Mouse (Mus musculus) WW6 (cell line): ENCODE results near the gene Slc22a13.
"Not testable (repeated sequence)": the region's sequence is repeated elsewhere in the genome, so short reads cannot be mapped to it uniquely, and the experiment has no call there.

Source experiments
- DNase-seq: peaks from one replicate; pipeline ENCODE4 v3.0.0-alpha.2; 2013; ENCODE audit warnings: low read depth, low spot score

Gene Slc22a13

DNA sequence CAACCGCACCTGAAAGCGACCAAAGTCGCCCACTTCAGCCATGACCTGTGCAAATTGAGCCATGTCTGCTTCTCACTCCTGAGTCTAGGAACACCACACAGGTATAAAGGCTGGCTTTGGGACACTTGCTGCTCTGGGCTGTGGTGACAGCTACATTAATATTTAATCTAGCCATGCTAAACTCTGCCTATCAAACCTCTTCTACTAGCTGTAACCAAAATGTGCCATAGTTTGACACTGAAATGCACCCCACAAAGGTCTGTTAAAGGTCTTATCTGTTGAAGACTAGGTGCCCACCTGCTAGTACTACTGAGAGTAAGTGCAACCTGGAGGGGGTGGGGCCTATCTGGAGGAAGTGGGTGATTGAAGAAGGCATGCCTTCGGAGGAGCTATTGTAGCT is at the start of gene Slc22a13:
Gene Slc22a13, minus strand, starts transcription at position 101 of the 400 bp plus-strand sequence.
- no peak for DNase-seq

DNA sequence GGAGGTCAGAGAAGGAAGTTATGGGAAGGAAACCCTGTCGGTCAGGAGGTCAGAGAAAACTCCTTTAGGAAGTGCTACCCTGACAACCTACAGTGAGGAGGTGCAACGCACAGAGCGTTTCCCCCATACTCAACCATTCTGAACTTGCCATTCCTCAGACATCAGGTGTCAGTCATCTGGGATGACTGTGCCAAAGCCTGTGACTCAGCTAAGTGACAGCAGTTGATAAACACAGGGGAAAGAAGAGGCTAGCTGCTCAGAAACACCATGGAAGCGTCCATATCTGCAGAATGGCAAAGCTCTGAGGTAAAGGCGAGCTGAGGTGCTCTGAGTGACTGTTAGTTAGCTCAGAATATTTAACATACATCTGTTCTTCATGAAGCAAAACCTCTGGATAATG is 49.2 kb upstream of the Slc22a13 start:
- no peak for DNase-seq

DNA sequence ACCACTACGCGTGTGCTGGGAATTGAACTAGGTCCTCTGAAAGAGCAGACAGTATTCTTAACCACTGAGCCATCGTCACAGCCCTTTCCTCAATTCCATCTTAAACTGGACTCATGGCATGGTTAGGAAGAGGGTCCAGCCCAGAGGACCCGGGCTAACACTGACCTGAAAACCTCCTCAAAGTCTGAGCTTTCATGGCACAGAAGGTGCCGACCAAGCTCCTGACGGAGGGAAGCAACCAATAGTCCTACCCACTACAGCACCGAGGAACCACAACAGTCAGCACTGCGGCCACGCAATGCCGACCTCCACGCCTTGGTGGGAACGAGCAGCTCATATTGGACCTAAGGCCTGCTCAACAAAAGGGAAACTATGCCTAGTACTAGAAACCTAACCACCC is 47.3 kb upstream of the Slc22a13 start:
- no peak for DNase-seq

DNA sequence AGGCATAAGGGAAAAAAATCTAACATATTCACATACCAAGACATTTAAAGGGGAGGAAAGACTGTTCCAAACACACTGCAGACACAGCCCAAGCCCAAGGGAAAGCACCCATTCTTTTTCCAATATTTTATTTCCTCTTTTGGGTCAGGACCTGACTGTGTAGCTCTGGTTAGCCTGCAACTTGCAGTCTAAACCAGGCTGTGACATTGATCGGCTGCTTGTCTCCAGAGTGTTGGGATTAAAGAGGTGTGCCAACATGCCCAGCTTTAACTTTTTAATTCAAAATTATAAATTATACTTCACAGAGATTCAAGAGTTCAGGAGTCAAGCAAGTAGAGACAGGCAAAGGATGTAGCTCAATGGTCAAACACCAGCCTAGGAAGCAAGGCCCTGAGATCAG is 46.2 kb upstream of the Slc22a13 start:
- DNase-seq = no peak

DNA sequence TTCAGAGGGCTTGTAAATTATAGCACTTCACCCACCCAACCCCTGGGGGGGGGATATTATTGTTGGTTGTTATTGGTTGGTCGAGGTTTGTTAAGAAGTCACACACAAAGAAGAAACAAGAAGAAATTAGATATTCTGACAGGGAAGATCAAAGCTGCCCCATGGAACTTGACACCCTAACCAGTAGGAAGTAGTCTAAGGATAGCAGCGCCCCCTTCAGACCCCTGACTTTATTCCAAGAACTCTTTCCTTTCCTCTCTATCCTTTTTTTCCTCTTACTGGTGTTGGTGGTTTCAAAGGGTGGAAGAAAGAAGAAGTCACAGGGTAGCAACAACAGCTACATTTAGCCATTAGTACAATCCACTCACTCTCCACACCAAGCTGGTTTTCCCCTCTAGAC is 45.3 kb upstream of the Slc22a13 start:
- no peak for DNase-seq

DNA sequence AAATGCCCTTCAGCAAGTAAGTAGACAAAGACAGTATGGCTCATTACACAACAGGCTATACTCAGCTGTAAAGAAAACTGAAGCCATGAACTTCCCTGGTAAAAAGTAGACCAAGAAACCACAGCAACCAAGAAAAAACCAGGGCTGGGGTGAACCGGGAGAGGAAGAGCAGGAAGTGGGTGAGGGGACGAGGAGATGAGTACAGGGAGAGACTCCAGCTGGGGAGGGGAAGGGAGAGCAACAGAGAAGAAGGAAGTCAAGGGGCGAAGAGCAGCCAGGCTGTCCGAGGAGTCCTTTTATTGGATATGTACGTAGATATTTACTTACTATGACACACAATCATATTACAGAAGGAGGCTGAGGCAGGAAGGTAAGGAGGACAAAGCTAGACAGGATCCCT is 39.1 kb upstream of the Slc22a13 start:
- no peak for DNase-seq

DNA sequence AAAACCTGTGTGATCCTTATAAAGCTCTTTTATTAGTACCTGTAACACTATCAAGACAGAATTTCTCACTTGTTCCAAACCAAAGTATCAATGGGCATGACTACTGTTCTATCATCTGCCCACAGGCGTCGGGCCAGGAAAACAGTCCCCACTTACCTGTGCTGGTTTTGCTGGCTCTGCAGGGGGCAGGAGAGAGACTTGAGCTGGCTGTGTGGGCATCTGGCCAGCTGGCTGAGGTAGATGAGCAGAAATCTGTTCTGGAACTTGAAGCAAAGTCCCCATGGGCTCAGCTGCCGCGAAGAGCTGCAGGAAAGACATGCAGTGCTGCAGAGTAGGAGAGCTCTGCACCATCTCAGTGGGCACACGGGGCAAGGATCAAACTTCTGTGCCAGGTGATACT is 37.9 kb upstream of the Slc22a13 start:
- DNase-seq = no peak

DNA sequence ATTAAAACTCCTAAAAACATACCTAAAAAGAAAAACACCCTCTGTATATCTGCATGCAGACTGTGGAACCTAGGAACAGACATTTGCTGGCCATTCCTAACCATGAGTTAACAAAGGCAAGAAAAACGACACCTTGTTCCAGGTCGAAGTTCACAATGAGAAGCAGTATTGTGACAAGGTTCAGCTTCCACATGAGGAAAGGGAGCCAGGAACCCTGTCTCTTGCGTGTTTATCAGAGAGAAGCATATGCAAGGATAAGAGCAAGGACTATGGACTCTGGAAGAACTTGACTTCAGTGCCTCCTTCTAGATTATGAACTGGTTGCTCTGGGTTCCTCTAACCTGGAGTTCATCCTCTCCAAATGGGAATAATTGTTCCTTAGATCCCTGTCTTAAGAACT is 35.1 kb upstream of the Slc22a13 start:
- no peak for DNase-seq

DNA sequence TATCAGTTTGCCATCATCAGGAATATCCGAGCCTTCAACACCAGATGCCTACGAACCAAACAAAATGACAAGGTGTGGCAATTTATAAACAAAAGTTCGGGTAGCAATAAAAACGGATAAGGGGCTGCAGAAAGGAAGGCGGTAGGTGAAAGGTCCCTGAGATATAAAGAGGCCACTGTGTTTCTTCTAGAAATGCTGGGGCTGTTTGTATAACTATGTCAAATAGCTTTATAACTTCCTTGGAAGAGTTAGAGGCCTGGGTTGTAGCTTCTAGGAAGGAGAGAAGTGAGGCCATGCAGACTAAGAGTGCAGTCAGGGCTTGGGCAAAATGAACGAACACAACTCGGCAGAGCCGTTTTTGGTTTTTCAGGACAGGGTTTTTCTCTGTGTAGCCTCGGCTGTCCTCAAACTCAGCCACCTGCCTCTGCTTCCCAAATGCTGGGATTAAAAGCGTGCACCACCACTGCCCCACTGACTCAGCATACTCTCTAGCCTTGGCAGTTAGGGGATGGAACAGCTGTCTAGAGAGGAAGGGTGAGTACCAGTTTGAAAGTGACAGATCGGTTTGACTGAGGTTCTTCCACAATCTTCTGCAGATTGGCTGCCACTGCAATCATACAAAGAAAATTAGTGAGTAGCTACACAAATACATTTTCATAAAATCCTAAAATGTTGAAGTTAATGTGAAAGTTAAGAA is 32.4 kb upstream of the Slc22a13 start:
- no peak for DNase-seq

DNA sequence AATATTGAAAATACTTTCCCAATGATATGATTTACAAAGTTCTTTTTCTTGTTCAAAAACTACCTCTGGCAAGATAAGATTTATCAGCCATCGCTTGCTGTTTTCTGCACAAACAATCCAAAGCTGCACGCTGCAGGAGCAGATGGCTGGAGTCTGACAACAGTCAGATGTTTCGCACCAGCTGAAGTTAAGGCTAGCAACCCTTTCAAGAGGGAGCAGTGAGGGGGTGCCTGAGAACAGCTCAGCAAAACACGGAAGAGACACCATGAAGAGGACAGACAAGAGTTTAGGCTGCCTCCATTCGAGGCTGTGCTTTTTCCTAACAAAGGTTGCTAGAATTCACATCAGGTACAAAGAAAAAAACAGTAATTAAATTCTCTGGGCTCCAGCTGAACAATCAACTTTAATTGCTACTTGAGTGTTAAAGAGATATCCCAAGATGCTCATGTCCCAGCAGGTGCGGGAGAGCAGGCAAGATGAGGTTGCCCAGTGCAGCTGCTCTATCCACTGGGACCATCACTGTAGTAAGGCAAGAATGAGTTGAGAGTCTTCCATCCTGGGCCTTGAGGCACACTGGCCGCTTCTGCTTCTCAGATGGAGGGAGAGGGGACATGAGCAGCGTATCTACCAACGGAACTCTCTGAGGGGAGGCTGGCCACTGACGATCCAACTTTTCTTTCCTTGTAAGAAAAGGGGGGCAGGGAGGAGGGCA is 31.5 kb upstream of the Slc22a13 start:
- DNase-seq = no peak

DNA sequence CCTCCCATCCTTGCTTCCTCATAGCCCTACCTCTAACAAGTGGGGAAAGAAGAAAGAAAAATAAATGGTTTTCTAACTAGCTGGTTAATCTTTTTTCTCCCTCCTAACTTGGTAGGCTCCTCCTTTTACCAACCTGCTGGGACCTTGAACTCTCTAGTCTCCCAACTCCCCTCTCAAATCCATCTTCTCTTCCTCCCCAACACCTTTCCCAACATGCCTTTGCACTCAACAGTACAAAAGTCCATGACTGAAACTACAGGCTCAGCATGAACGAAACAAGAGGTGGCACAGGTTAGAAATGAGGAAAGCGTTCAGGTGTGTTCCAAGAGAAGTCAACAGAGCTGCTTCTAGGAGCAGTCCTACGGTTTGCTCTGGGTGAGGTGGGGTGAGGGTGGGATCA is 30.4 kb upstream of the Slc22a13 start:
- no peak for DNase-seq

DNA sequence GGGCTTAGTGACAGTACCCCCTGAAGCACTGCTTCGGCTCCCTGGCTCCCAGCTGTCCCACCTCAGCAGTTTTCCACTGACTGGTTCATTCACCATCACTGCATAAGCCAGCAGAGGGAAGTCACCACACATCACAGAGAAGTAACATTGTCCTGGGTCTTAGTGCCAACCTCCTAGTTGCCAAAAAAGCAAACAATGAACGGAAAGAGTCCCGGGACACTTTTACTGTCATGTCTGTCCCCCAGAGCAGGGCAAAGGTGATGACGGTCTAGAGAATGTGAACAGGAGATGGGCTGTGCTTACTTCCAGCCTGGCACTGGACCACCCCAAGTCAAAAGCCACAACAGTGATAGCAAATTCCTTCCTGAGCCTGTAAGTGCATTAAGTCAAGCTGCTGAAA is 29.9 kb upstream of the Slc22a13 start:
- no peak for DNase-seq

DNA sequence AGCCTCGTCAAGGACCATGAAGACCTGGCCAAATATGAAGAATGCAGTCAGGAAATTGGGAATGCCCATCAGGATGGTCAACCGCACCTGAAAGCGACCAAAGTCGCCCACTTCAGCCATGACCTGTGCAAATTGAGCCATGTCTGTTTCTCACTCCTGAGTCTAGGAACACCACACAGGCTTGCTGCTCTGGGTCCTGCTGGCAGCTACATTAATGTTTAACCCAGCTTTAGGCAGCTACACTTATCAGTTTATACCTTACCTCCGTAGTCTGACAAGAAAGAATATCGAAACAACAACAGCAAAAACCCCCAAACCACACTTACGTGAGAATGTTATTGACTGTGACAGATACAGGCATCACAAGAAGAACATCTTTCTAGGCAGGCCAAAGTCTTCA is 22.7 kb upstream of the Slc22a13 start:
- no peak for DNase-seq

DNA sequence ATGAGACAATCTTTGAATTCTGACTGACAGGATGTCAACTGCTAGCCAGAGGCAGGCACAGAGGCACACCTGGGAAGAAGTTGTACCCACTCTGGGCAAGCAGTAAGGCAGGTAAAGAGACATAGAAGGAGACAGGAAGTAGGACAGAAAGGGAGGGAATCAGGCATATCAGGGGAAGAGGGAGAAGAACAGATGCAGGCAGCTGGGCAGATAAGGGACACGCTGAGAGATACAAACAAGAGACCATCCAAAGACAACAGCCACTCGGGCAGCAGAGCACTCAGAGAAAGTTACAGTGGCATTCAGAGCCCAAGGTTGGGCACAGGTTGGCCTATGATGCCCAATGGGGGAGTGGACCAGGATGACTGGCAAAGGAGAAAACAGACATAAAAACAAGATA is 21.9 kb upstream of the Slc22a13 start:
- DNase-seq = no peak

DNA sequence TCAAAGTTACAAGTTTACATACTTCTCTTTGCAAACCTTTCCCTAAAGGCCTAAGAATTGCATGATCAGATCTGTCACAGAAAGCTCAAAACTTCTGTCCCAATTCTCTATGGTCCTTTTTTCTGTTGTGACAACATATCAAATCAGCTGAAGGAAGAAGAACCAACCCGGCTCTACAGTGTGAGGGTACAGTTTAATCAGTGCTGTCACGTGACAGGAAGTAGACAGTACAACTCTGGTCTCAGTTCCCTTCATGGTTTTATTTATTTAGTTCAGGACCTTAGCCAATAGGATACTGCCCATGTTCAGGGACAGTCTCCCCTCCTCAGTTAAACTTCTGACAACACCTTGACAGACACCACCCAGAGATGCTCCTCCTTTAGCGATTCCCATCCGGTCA is 11.4 kb upstream of the Slc22a13 start:
- DNase-seq = no peak

DNA sequence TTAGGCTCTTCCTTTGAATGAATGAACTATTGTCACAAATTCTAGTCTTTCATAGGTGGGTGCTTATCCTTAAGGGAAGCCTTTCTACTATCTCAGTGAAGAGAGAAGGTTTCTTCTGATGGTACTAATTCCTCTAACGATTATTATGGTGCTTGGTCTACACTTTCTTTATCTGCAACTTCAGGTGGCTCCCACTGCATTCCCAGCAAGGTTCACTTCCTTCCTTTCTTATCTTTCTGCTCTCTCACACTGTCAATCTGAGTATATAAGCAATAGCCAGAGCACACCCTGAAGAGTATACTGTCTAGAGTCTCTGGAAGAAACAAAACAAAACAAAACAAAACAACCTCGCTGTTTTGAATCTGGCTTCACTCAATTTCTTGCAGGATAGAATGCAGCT is 10.8 kb upstream of the Slc22a13 start:
- no peak for DNase-seq

DNA sequence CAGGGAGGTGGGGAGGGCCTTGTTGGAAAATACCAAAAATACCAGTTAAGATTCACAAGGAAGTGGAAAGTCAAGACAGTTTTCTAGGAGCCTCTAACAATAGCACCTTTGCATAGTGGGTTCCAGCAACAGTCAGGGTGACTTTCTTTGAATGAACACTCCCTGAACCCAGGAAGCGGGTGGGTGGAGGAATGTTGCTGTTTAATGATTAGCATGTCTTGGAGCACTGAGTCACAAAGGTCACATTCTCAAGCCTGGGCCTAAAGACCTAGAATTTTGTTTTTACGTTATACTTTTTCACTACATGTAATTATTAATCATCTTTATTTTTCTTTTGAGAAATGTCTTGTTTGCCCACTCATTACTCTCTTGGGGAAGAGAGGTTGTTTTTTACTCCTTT is 6.4 kb upstream of the Slc22a13 start:
- not testable (repeated sequence) for DNase-seq

DNA sequence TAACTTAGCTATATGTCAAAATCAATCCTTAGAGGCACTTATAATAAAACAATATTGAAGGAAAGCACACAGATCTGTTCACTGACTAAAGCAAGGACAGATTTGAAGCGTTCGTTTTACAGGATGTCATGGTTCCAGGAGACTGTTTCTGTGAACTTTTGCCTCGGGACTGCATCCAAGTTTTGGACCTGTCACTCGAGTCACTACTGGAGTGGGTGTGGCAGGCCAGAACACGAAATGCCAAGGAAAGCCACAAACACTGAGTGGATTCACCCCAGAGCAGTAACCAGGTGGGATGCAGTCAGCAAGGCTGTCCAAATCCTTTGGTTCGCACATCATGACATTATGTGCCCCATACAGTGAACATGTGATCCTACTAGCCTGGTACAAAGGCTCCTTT is 5.7 kb upstream of the Slc22a13 start:
- DNase-seq = no peak

DNA sequence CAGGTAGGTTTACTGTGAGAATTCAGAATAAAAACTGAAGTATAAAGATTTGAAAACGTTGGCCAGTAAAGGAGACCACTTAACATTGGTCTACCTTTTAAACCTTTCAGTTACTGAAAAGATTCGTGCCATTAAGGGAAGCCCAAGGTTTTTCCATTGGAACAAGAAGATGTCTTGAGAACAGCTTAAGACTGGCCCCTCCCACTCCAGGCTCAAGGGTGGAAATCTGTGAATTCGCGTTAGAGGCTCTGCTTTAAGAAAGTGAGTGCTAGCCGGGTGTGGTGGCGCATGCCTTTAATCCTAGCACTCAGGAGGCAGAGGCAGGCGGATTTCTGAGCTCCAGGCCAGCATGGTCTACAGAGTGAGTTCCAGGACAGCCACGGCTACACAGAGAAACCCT is 4.1 kb upstream of the Slc22a13 start:
- no peak for DNase-seq

DNA sequence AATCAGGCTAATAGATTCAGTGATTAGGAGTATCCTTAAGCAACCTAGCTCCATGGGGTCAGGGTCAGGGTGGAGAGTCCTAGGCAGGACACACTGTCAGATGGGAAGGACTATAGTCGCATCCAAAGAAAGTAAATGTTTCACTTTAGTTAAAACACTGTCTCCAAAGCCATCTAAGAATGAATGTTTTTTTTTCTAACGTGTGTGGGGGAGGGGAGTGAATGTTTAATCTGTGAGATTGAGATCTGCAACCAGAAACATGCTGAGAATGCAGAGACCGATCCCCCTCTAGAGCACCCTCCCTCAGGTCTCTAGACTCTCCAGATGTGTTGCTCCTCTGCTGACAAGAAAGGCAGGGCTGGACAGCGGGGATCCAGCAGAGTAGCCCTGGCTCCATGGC is 1.8 kb downstream of the Slc22a13 start:
- no peak for DNase-seq

DNA sequence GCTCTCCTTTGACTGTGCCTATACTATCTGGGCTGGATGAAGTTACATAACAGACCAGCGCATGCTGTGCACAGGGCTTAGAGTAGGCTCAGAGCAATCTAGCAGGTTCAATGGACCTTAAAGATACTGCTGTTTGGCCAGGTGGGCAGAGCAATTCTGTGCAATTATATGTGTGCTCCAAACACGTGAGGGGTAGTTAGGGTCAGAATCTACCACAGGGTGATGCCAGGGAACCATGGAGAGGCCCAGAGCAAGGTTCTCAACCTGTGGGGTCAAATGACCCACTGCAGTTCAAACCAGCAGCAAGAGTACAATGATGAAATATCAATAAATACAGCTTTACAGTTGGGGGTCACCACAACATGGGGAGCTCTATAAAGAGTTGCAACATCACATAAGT is 2.2 kb downstream of the Slc22a13 start:
- no peak for DNase-seq

DNA sequence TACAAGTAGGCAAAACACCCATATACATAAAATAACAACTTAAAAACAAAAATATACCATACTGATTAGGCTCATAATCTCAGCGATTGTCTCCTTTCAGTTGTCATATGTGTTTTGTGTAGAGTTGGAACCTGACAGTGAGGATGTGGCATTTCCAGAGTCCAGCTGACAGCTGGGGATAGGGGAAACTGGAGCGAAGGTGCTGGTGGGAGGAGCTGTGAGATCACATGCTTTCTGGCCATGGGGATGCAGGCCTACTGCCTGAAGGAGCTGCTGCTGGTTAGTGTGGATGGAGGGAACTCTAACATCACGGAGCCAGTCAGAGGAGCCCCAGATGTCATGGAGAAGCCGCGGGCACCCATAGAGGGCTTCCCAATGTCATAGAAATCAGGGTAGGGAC is 3.1 kb downstream of the Slc22a13 start:
- no peak for DNase-seq

DNA sequence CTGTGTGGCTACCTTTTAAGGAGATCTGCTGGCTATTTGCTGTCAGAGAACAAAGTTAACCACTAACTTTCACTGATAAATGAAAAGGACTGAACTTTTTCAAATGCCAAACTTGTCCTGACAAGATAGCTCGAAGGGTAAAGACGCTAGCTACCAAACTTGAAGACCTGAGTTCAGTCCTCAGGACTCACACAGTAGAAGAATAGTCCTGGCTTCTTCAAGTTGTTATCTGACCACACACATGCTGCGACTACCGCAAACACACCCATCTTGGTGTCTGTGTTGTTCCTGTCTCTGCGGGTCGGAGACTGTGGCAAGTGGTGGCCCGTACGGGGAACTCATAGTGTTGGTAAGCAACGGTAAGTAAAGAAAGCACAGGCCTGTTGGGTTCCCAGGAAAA is 5.3 kb downstream of the Slc22a13 start:
- no peak for DNase-seq

DNA sequence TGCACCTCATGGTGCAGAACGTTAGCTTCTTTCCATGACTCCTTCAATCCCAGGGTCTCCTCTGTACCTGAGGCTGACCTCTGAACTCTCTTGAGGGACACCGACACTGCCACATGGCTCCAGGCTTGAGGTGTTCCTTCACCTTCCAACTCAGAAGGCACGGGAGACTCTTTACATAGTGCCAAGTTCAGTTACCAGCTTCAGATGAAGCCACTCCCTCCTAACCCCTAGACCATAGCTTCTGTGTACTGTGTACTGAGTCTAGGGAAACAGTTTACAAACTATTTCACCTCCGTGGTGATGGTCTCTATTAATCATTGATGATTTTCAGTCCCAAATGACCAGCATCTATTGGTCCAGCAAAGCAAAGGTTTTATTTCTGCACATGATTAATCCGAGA is 7.2 kb downstream of the Slc22a13 start:
- no peak for DNase-seq
